Mouse (Mus musculus): ENCODE results near the gene Gm8220.
"Not testable (repeated sequence)": the region's sequence is repeated elsewhere in the genome, so short reads cannot be mapped to it uniquely, and the experiment has no call there.

Gm8220 gene

GRCm38 (mm10) chr14:44285280-44285679 lies at the start of gene Gm8220:
TSS of gene Gm8220 (plus strand) at chr14:44285580.
- not testable (repeated sequence) for DNase-seq (ENCODE audit: low spot score)

- DNase-seq (ENCODE audit: low spot score), result no peak
Measured at GRCm38 (mm10) chr14:44248039-44248438, 37.3 kb upstream of the Gm8220 start.

- not testable (repeated sequence) for DNase-seq (ENCODE audit: low spot score)
Measured at GRCm38 (mm10) chr14:44312049-44312448, 26.7 kb downstream of the Gm8220 start.

GRCm38 (mm10) chr14:44338484-44338883 lies 53.1 kb downstream of the Gm8220 start, which contains the start of gene Gm5930:
TSS of gene Gm5930 (minus strand) at chr14:44338584.
- DNase-seq (ENCODE audit: low spot score), result not testable (repeated sequence)
